Mouse (Mus musculus): ENCODE data around the gene Fam189b. TPM values are rescaled to one million over a fixed set of nuclear protein-coding genes. Genes with fewer than 3 reads are reported as not detected.
A peak's percentile ranks its signal among the peaks of the same experiment; 100 is the strongest.

Gene Fam189b
- polyA plus RNA-seq, 1 experiment from 2014 or later: 18.5 TPM

GRCm38 (mm10) chr3:89177242-89178106, 5.5 kb upstream of the Fam189b start, which contains the start of gene Scamp3:
TSS of gene Scamp3 (plus strand) at chr3:89177473.
- peak; percentile 95 for DNase-seq (ENCODE audit: low spot score)
- WGBS: under 1% methylated on average over 43 of the region's 43 CpGs
- H3K36me3 ChIP-seq (ENCODE audit: control insufficient read depth, insufficient read depth, low read length): peaks cover 34% of the 10 kb centered on the region

GRCm38 (mm10) chr3:89178107-89178385, 4.9 kb upstream of the Fam189b start:
- Histone ChIP-seq H3K9me3 (ENCODE audit: control insufficient read depth, low read length) (no peaks in the 10 kb centered on the region), H3K36me3 (ENCODE audit: control insufficient read depth, insufficient read depth, low read length) (peaks cover 34% of the 10 kb centered on the region), H3K27me3 (ENCODE audit: control insufficient read depth, insufficient read depth, low read length) (no peaks in the 10 kb centered on the region), H3K27ac (ENCODE audit: low read depth, low read length) (peak overlapping the region; percentile 62), H3K4me3 (ENCODE audit: low read depth, low read length) (peak overlapping the region; percentile 82), H3K4me2 (replicated peaks; ENCODE audit: low read depth, low read length) (peak overlapping the region; percentile 86), H3K4me1 (replicated peaks; ENCODE audit: control insufficient read depth, insufficient read depth, low read length) (peaks cover 8% of the 10 kb centered on the region; the same call in 1 of the 2 replicates), H3K9ac (ENCODE audit: low read depth, low read length) (peak overlapping the region; percentile 84)
- 8% methylated on average over 6 of the region's 6 CpGs for WGBS
- DNase-seq (ENCODE audit: low spot score): no peak
- no peak for ATAC-seq (ENCODE audit: low FRiP score)

More at GRCm38 (mm10) chr3:89177242-89178106, 5.5 kb upstream of the Fam189b start, which contains the start of gene Scamp3:
- H3K27ac ChIP-seq (ENCODE audit: low read depth, low read length): peak within 1 kb of the TSS; percentile 62
- H3K27me3 ChIP-seq (ENCODE audit: control insufficient read depth, insufficient read depth, low read length): no peaks in the 10 kb centered on the region
- H3K9me3 ChIP-seq (ENCODE audit: control insufficient read depth, low read length): no peaks in the 10 kb centered on the region
- peak within 1 kb of the TSS; percentile 86 for H3K4me2 ChIP-seq (replicated peaks; ENCODE audit: low read depth, low read length)
- peak within 1 kb of the TSS; percentile 84 for H3K9ac ChIP-seq (ENCODE audit: low read depth, low read length)
- peak within 1 kb of the TSS; percentile 82 for H3K4me3 ChIP-seq (ENCODE audit: low read depth, low read length)
- ATAC-seq (ENCODE audit: low FRiP score): peak; percentile 94
- peaks cover 8% of the 10 kb centered on the region; the same call in 1 of the 2 replicates for H3K4me1 ChIP-seq (replicated peaks; ENCODE audit: control insufficient read depth, insufficient read depth, low read length)

GRCm38 (mm10) chr3:89179056-89179455, 3.9 kb upstream of the Fam189b start:
- Histone ChIP-seq H3K36me3 (ENCODE audit: control insufficient read depth, insufficient read depth, low read length) (peaks cover 24% of the 10 kb centered on the region; the same call in 1 of the 2 replicates), H3K27ac (ENCODE audit: low read depth, low read length) (no peak overlapping the region), H3K27me3 (ENCODE audit: control insufficient read depth, insufficient read depth, low read length) (no peaks in the 10 kb centered on the region), H3K4me1 (replicated peaks; ENCODE audit: control insufficient read depth, insufficient read depth, low read length) (peaks cover 16% of the 10 kb centered on the region), H3K4me3 (ENCODE audit: low read depth, low read length) (no peak overlapping the region; the same call in 1 of the 2 replicates), H3K9me3 (ENCODE audit: control insufficient read depth, low read length) (no peaks in the 10 kb centered on the region), H3K9ac (ENCODE audit: low read depth, low read length) (no peak overlapping the region), H3K4me2 (replicated peaks; ENCODE audit: low read depth, low read length) (0 out of 2 replicates have a peak overlapping the region, but pooled peaks have one; percentile 86)
- 89% methylated on average over 11 of the region's 11 CpGs for WGBS
- DNase-seq (ENCODE audit: low spot score) (no peak), ATAC-seq (ENCODE audit: low FRiP score) (no peak)

GRCm38 (mm10) chr3:89181749-89182500, 1.0 kb upstream of the Fam189b start:
- Histone ChIP-seq H3K4me2 (replicated peaks; ENCODE audit: low read depth, low read length) (no peak overlapping the region), H3K4me3 (ENCODE audit: low read depth, low read length) (no peak overlapping the region), H3K36me3 (ENCODE audit: control insufficient read depth, insufficient read depth, low read length) (peaks cover 12% of the 10 kb centered on the region; the same call in 1 of the 2 replicates), H3K9me3 (ENCODE audit: control insufficient read depth, low read length) (no peaks in the 10 kb centered on the region), H3K9ac (ENCODE audit: low read depth, low read length) (no peak overlapping the region), H3K4me1 (replicated peaks; ENCODE audit: control insufficient read depth, insufficient read depth, low read length) (peaks cover 17% of the 10 kb centered on the region), H3K27me3 (ENCODE audit: control insufficient read depth, insufficient read depth, low read length) (no peaks in the 10 kb centered on the region), H3K27ac (ENCODE audit: low read depth, low read length) (no peak overlapping the region)
- 95% methylated on average over 27 of the region's 27 CpGs for WGBS
- ATAC-seq (ENCODE audit: low FRiP score): no peak
- DNase-seq (ENCODE audit: low spot score): no peak

DNA sequence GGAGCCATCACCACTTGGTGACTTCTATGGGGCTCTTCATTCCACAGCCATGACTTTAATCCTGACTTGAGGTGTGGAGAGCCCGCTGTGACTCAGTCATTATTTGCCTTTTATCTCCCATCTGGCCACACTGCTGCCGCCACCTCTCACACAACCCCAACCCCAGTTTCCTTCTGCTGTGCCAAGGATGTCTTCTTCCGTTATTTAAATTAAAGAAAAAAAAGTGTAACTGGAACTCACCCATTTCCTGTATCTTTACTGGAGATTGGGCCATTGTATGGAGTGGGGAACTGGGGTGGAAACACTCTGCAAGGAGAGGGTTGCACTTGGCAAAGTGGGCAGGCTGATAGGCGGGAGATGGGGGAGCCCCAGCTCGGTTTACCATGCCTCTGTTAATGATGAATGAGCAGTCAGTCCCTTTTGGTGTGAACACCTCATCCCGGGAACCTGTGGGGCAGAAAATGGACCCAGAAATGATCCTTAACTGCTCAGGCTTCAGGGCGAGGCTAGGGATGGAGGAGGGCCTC, 349 bp upstream of the Fam189b start:
- Histone ChIP-seq H3K4me1 (replicated peaks; ENCODE audit: control insufficient read depth, insufficient read depth, low read length) (peaks cover 17% of the 10 kb centered on the region), H3K27ac (ENCODE audit: low read depth, low read length) (no peak overlapping the region; the same call in 1 of the 2 replicates), H3K9me3 (ENCODE audit: control insufficient read depth, low read length) (no peaks in the 10 kb centered on the region), H3K27me3 (ENCODE audit: control insufficient read depth, insufficient read depth, low read length) (no peaks in the 10 kb centered on the region), H3K9ac (ENCODE audit: low read depth, low read length) (no peak overlapping the region), H3K4me2 (replicated peaks; ENCODE audit: low read depth, low read length) (no peak overlapping the region), H3K4me3 (ENCODE audit: low read depth, low read length) (peak overlapping the region; percentile 52; the same call in 1 of the 2 replicates), H3K36me3 (ENCODE audit: control insufficient read depth, insufficient read depth, low read length) (peaks cover 12% of the 10 kb centered on the region; the same call in 1 of the 2 replicates)
- 52% methylated on average over 7 of the region's 7 CpGs for WGBS
- no peak for DNase-seq (ENCODE audit: low spot score)
- ATAC-seq (ENCODE audit: low FRiP score): no peak; the same call in 1 of the 2 replicates

- H3K36me3 ChIP-seq (ENCODE audit: control insufficient read depth, insufficient read depth, low read length): peaks cover 12% of the 10 kb centered on the region; the same call in 1 of the 2 replicates
- no peaks in the 10 kb centered on the region for H3K9me3 ChIP-seq (ENCODE audit: control insufficient read depth, low read length)
- H3K4me2 ChIP-seq (replicated peaks; ENCODE audit: low read depth, low read length): peak overlapping the region; percentile 89
- no peaks in the 10 kb centered on the region for H3K27me3 ChIP-seq (ENCODE audit: control insufficient read depth, insufficient read depth, low read length)
- H3K27ac ChIP-seq (ENCODE audit: low read depth, low read length): no peak overlapping the region
- ATAC-seq (ENCODE audit: low FRiP score) (no peak), DNase-seq (ENCODE audit: low spot score) (no peak)
- H3K4me3 ChIP-seq (ENCODE audit: low read depth, low read length): peak overlapping the region; percentile 52
- peaks cover 11% of the 10 kb centered on the region for H3K4me1 ChIP-seq (replicated peaks; ENCODE audit: control insufficient read depth, insufficient read depth, low read length)
- WGBS: 84% methylated on average over 6 of the region's 6 CpGs
- H3K9ac ChIP-seq (ENCODE audit: low read depth, low read length): peak overlapping the region; percentile 80
Measured at GRCm38 (mm10) chr3:89183959-89184315, 994 bp downstream of the Fam189b start.

GRCm38 (mm10) chr3:89187197-89187596, 4.3 kb downstream of the Fam189b start:
- H3K4me1 ChIP-seq (replicated peaks; ENCODE audit: control insufficient read depth, insufficient read depth, low read length): peaks cover 11% of the 10 kb centered on the region

DNA sequence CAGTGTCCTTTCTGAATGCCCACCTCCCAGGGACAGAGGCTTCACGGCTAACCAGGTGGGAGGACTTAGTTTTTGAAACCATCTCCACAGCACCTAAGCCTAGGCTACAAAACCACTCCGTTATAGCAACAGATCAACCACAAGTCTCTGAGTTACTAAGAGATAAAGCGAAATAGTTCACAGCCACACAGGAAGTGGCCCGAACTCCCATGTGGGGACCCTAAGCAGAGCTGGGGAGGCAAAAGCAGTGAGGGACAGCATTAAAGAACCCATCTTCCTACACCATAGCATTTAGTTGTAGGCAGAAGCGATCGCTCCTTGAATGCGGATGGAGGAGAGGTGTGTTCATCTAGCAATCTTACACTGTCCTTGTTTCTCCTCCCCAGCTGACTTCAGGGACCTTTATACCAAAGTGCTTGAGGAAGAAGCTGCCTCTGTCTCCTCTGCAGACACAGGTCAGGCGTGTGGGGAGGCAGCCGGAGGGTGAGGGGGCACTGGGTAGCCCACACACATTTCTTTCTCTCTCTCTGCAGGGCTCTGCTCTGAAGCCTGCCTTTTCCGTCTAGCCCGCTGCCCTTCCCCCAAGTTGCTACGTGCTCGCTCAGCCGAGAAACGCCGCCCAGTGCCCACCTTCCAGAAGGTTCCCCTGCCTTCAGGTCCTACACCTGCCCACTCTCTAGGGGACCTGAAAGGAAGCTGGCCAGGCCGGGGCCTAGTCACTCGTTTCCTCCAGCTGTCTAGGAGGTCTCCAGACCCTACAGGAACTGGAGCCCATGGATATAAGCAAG, 4.9 kb downstream of the Fam189b start:
- Histone ChIP-seq H3K9me3 (ENCODE audit: control insufficient read depth, low read length) (no peaks in the 10 kb centered on the region), H3K9ac (ENCODE audit: low read depth, low read length) (no peak overlapping the region), H3K36me3 (ENCODE audit: control insufficient read depth, insufficient read depth, low read length) (no peaks in the 10 kb centered on the region), H3K27ac (ENCODE audit: low read depth, low read length) (no peak overlapping the region), H3K27me3 (ENCODE audit: control insufficient read depth, insufficient read depth, low read length) (no peaks in the 10 kb centered on the region), H3K4me2 (replicated peaks; ENCODE audit: low read depth, low read length) (no peak overlapping the region), H3K4me3 (ENCODE audit: low read depth, low read length) (no peak overlapping the region), H3K4me1 (replicated peaks; ENCODE audit: control insufficient read depth, insufficient read depth, low read length) (peaks cover 8% of the 10 kb centered on the region)
- ATAC-seq (ENCODE audit: low FRiP score) (no peak), DNase-seq (ENCODE audit: low spot score) (no peak)
- 61% methylated on average over 18 of the region's 18 CpGs for WGBS

More at GRCm38 (mm10) chr3:89187197-89187596, 4.3 kb downstream of the Fam189b start:
- Histone ChIP-seq H3K9me3 (ENCODE audit: control insufficient read depth, low read length) (no peaks in the 10 kb centered on the region), H3K9ac (ENCODE audit: low read depth, low read length) (no peak overlapping the region), H3K4me3 (ENCODE audit: low read depth, low read length) (no peak overlapping the region), H3K4me2 (replicated peaks; ENCODE audit: low read depth, low read length) (no peak overlapping the region), H3K27me3 (ENCODE audit: control insufficient read depth, insufficient read depth, low read length) (no peaks in the 10 kb centered on the region), H3K36me3 (ENCODE audit: control insufficient read depth, insufficient read depth, low read length) (no peaks in the 10 kb centered on the region), H3K27ac (ENCODE audit: low read depth, low read length) (no peak overlapping the region)
- ATAC-seq (ENCODE audit: low FRiP score): no peak
- DNase-seq (ENCODE audit: low spot score): no peak
- 43% methylated on average over 23 of the region's 23 CpGs for WGBS

All from hindbrain, embryonic 11.5 days (tissue).